Mouse (Mus musculus) naive thymus-derived CD4-positive, alpha-beta T cell, adult 2 months (primary cell): ENCODE measurements at regions not wholly inside any gene's neighbourhood (a gene's known extent, or its start where the extent isn't known, plus 50 kb on each side); places are given as distances from the start of the nearest gene placed in this dataset.
A peak's percentile ranks its signal among the peaks of the same experiment; 100 is the strongest.

Source experiments
- DNase-seq: peaks from one replicate; pipeline ENCODE4 v3.0.0-alpha.2; 2011; ENCODE audit warnings: low read depth

DNA sequence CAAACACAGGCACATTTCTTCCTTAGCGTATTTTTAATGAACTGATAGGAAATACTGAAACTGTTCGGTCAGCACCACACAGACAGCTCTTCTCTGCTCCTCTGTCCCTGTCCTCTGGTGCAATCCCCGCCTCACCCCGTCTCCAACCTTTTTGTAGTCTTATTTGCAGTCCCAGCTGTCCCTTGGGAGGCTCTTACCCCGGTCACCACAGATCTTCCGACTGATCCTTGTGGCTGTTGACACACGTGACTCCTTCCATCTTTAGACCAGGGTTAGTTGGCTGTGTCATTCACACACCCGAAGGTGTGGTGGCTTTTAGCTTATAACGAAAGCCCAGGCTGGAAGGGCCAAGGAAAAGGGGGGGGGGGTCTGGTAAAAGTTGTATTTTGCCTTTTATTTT, 56.4 kb downstream of the Cyp26a1 start:
- DNase-seq, result no peak

DNA sequence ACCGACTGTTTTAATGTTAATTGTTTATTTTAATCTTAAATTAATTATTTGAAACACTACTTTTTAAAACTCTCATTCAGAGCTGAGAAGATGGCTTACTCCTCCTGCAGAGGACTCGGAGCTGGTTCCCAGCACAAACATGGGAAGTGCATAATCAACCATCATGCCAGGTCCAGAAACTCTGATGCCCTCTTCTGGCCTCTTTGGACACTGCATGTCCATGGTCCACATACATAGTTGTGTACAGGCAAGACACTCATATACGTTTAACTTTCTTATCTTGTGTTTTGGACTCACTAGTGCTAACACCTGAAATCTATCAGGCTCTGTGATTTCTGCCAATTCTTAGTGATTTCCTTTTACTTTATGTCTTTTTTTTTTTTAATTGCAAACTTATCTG, 57.8 kb downstream of the Cyp26a1 start:
- DNase-seq, result peak; percentile 3

- DNase-seq, result no peak
These were observed 71.8 kb downstream of the Cyp26a1 start for GRCm38 (mm10) chr19:37769376-37769775.

DNA sequence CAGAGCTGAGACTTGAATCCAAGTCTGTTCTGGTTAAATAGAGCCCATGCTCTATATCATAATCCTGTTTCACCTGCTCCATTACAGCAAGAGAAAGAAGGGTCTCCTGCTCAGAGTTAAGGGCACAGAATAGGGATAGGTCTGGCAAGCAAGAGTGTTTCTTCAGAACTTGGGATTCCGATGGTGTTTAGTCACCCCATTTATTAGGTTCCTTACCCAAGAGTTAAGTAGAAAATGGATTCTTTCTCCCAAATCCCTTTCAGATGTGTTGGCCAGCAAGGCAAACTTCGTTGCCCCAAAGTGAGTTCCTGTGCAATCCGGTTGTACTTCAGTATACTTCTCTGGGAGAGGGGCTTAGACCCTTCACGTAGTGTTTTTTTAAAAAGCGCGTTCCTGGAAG, 74.4 kb downstream of the Cyp26a1 start:
- no peak for DNase-seq

GRCm38 (mm10) chr19:37774551-37774950, 77.0 kb downstream of the Cyp26a1 start:
- DNase-seq, result no peak

- no peak for DNase-seq
These were observed 77.4 kb downstream of the Cyp26a1 start for GRCm38 (mm10) chr19:37774966-37775365.

DNA sequence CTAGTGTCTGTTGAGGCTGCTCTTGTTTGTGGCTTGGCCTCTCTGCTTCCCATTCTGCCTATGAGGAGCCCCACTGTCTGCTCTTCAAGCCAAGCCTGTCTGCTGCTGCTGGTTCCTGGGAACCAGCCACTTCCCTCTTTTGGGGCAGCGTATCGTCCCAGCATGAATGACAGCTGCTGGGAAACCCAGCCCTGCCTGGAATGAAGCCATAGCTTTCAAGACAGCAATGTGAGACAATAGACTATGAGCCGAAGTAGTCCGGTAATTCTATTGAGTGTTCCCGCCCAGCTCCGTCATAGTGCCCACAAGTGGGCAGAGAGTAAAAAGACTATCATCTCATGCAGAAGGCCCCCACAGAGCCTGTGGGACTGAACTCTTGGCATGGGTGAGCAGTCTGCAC, 80.4 kb downstream of the Cyp26a1 start:
- no peak for DNase-seq

DNA sequence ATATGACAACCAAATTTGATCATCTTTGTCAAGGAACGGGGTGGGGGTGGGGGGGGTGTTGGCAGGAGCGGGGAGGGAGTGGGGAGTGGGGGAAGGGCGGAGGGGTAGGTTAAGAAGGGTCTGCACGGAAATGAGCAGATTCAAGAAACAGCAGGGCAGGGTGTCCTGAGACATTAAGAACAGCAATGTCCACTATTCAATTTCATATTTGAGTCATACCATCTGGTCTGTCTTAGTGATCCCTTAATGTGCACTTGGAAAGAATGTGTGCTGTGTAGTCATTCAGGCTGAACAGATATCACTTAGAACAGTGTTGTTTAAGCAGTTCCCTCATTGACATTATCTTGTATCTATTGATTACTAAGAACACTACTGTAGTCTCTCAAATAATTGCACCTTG, 81.0 kb downstream of the Cyp26a1 start:
- DNase-seq, result no peak

GRCm38 (mm10) chr19:37788540-37788939, 90.9 kb downstream of the Cyp26a1 start:
- DNase-seq, result no peak

GRCm38 (mm10) chr19:37789576-37790180, 92.1 kb downstream of the Cyp26a1 start:
- no peak for DNase-seq

GRCm38 (mm10) chr19:37790281-37791073, 92.9 kb downstream of the Cyp26a1 start:
- DNase-seq, result no peak

DNA sequence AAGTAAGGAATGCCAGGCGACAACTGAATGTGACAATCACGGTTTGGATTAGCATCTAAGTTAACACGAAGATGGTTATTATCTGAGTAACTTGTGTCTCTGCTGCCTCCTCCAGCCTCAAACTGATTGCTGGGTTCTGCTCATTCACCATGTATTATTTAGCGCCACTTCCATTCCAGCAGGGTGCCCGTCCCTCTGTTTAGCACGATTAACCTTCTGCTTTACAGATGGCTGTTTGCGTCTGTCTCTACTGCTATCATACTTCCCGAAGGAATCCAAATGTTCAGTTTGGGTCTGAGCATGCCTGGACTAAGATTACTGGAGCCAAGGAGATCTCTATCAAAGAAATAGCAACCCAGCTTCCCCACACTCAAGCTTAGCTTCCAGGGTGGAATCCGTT, 95.6 kb downstream of the Cyp26a1 start:
- no peak for DNase-seq

DNA sequence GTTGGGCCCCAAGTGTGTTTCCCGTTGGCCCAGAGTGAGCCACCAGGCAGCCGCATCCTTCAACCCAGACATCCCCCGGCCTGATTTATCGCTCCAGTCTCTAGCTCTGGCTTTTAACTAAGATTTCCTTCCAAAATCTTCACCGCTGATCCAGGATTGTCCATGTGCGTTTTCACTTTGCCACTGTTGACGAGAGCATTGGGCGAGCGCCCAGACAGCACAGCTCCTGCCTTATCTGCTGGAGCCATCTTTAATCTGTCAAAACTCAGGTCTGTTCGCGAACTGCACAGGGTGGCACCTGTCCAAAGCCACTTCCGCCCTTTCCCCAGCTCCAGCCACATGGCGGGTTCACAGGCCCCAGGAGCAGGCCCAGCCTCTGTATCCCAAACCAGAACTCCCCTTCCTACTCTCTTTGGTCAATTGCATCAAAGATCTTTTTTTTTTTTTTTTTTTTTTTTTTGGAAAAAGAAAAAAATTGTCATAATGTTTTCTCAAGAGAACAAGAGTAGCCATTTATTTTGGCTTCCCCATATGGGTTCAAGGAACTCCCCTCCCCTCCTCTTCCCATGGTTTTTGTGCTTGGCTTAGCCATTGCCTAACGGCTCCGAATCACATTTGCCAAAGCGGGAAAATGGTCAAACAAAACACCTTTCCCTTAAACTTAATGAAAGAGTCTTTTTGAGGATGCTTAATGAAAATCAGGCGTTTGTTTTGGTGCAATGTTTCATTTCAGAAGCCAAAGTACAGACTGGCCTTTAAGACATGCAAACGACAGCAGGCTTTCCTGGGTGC, 98.2 kb downstream of the Cyp26a1 start:
- DNase-seq, result no peak

DNA sequence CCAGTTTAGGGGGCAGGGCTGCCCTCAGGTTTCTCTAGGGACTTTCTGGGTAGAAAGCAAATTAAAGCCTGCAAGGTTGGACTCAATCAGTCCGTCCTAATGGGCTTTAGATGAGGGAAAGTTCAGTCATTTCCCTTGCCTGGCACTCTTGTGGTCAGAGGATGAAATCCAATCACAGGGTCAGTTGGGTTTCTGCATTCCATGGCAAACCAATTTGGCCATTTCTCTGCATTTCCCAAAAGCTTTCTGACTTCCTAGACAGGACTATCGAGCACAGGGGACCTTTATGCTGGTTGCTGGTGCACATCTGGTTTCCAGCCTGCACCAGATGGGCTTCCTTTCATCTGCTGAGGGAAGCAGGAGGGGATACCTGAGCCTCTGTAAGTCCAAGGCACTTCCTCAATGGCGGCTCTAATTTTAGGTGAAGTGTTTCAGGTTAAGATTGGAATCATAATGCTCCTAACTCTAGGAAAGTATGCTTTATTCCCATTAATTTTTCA, 102.6 kb downstream of the Cyp26a1 start:
- DNase-seq, result no peak

DNA sequence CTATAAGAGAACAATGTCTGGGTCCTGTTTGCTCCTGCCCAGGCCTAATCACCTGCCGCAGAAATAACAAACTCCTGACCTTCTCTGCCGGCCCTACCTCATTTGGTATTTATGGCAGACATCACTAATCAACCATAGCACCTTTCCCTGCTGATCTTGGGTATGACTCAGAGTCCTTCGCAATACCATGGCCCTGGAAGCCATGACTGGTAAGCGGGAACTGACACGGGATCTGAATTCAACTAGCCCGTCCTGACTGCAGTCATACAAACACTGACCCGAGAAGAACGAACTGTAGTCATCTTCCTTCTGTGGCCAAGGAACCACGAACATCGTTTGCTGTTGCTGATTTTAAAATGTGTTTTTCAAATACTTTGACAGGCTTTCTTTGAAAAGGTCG, 112.1 kb downstream of the Cyp26a1 start:
- DNase-seq, result no peak

- DNase-seq, result no peak
These were observed 116.8 kb downstream of the Cyp26a1 start for GRCm38 (mm10) chr19:37814089-37815073.

GRCm38 (mm10) chr19:37815627-37816026, 118.0 kb downstream of the Cyp26a1 start:
- no peak for DNase-seq

- no peak for DNase-seq
These were observed 123.6 kb downstream of the Cyp26a1 start for GRCm38 (mm10) chr19:37821243-37821642.

DNA sequence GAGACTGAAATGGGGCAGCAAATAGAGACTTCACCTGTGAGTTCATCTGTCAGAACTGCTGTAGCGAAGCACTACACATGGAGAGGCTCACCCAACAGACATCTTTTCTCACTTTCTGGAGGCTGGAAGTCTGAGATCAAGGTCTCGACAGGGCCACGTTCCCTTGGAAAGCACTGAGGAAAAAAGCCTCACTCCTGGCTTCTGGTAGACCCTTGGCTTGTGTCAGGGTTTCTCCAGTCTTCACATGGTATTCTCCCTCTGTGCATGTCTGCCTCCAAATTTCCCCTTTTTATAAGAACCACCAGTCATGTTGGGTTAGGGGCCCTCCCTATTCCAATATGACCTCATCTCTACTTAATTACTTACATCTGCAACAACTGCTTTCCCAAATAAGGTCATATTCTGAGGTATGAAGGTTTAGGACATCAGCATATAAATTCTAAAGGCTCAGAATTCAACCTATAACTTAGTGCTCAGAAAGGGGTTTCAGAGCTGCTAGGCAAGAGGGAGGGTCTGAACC, 124.1 kb downstream of the Cyp26a1 start:
- DNase-seq, result no peak

GRCm38 (mm10) chr19:37824155-37824554, 126.6 kb downstream of the Cyp26a1 start:
- no peak for DNase-seq

DNA sequence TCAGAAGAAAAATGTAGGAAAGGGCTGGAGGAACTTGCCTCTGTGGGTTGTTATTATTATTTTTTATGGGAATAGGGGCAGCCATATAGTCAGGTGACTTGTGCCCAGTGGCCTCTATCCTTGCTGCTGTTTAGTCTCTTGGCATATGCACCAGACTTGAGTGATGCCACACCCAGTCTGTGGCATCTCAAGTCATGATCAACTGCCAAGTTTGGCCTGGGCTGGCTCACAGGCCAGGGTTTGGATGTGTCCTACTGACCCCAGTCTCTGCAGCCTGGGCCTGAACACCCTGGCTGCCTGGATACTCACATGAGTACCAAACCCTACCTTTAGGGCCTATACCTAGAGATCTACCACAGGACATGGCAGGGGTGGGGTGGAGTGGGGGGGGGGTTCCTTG, 133.8 kb downstream of the Cyp26a1 start:
- DNase-seq, result no peak
